Mouse (Mus musculus) left cerebral cortex, postnatal 10 days (tissue): ENCODE results near the gene 1700008O03Rik. TPM values are rescaled to one million over a fixed set of nuclear protein-coding genes. Genes with fewer than 3 reads are reported as not detected.

Experiments
- DNase-seq, 2 experiments: peaks; one replicate each; pipeline ENCODE4 v3.0.0; 2021 to 2022; ENCODE audit warnings: low spot score in 2 of 2, mixed read lengths in 1 of 2; ENCODE audit errors: extremely low spot score in 1 of 2
- intact Hi-C: fragments of 180-260 bp; cut with DNase I; formaldehyde crosslinking; loops from one replicate; pipeline ENCODE4 v1.15.1; 2025
- total RNA-seq, 2 experiments: library from RNA; stranded (reverse); gene quantifications; 2 replicates each; pipeline ENCODE4 v1.2.3; 2021

Gene 1700008O03Rik
- total RNA-seq, 2 experiments from 2014 or later: 2.1 to 2.9 TPM

DNA sequence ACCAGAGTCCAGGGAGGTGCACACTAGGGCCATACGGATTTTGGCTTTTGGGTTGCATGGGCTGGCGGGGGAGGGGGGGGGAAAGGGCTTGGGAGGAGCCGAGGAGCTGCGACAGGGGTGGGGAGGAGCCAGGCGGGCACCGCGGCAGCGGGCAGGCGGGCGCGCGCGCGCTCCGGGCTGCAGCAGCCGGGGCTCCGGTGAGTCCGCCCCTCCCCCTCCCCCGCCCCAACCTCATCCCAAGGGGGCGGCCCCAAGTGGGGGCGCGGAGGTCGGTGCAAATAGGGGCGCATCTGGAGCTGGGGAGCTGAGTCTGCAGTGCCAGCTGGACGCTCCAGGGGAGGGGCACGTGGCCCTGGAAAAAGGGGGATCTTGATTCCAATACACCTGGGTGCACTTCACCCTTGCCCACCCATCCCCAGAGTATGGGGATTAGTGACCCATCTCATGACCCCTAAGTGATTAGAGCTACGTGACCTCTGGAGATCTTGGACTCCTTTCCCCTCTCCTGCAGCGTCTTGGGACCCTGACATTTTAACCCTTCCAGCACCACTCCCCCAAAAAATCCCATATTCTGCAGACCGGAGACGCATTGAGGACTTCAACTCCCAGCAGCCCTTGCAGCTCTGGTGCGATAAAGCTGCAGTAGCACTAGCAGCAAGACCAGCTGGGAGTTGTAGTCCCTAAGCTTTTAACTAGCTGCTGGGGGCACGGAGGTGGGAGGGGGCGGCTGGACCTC is 1.5 kb downstream of the 1700008O03Rik start, which contains the start of gene Syt3:
Gene Syt3 (plus strand): TSS at position 123 of the 736 bp plus-strand sequence.
- intact Hi-C loops: no loop called here

DNA sequence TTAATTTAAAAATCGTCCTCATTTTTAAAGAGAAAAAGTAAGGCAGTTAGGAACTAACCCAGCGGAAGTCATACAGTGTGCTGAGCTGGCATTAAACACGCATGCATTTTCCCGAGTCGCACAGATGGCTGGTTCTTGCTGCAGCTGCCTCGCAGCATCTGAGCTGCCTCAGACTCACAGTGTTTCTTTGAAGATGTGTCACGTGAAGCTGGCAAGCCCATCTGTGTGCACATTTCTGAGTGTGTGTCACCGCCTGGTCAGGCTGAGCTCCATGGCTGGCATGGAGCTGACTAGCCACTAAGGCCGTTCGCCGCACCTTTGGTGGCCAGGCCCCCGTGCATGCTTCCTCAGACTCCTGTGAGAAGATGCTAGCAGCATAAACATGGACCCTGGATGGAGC is 3.1 kb downstream of the 1700008O03Rik start:
- intact Hi-C loops: no loop called here
- DNase-seq: peak; percentile 70 to 84

More for the DNA sequence above, 1.5 kb downstream of the 1700008O03Rik start, which contains the start of gene Syt3:
- DNase-seq: peak; percentile 77 to 82

DNA sequence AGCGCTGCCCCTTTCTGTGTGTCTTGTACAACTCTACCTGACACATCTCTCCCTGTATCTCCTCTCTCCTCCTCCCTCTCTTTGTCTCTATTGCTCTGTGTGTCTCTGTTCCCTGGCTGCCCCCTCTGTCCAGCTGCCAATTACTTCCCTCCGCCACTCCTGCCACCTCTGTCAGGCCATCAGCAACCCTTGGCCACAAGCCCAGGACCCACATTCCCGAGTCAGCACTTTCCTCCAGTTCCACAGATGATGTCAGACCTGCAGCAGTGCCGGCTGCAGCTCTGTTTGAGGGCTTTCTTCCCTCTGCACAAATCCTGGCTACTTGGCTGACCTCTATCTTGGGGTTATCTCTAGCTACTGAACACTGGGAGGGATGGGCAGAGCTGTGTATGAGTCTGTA is 7.3 kb downstream of the 1700008O03Rik start:
- peak in 1 of 2 experiments; percentile 79 for DNase-seq
- intact Hi-C loops: loop anchor here (5.0 to 10.0 kb wide), 2 partner anchors 99 to 177 kb away; partner anchors contain the start of gene Nr1h2

DNA sequence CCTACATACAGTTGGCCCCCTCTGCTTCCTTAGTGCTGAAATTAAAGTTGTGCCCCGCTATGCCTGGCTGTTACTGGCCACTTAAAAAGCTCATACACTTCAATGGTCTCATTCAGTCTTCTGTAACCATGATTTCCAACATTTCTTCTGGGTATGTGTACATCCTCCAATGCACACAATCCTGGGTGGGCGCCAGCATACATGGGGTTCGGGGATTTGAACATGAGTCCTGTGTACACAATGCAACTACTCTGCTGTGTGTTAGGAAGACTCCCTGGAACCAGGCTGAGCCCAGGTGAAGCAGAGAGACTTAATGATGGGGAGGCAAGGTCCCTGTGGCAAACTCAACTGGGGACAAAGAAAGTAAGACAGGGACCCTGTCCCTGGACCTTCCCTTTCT is 9.8 kb downstream of the 1700008O03Rik start:
- no peak for DNase-seq
- intact Hi-C loops: loop anchor here (5.0 to 10.0 kb wide), 2 partner anchors 102 to 179 kb away; partner anchors contain the start of gene Nr1h2

DNA sequence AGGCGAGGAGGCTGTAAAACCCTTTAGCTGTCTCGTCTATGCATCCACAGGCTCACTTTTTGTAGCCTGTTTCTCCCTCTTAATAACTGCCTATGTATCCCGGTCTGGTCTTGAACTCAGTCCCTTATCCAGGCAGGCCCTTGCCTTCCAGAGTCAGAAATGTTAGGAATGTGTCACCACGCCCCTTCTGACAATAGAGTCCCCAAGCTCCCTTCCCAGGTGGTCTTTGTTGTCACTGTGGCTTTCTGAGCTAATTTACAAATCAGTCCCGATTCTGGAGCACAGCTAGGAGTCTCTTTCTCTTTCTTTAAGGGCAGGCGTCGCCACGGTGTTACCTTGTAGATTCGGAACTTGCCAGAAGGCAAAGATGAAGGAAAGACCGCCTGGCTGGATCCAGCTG is 10.4 kb downstream of the 1700008O03Rik start:
- intact Hi-C loops: loop anchor here (5.0 to 10.0 kb wide), 2 partner anchors 102 to 180 kb away; partner anchors contain the start of gene Nr1h2
- no peak for DNase-seq

DNA sequence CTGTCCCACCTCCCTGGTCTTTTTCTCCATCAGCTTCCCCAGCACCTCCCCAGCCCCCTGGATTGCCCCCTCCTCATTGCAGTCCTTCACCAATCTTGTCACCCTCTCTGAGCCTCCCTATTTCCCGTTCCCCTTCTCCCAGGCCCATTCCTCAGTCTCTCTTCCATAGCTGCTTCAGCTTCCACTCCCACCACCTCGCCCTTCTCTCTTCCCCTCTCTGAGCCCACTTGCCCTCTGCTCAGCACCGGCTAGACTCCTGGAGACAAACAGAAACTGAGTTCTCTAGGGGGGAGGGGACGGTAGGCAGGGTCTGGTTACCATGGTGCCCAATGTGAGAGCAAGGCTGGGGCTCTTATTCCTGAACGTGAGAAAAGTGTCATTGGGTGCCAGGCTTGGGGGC is 10.9 kb downstream of the 1700008O03Rik start:
- intact Hi-C loops: loop anchor here (5.0 to 10.0 kb wide), 2 partner anchors 103 to 180 kb away; partner anchors contain the start of gene Nr1h2
- DNase-seq: no peak

DNA sequence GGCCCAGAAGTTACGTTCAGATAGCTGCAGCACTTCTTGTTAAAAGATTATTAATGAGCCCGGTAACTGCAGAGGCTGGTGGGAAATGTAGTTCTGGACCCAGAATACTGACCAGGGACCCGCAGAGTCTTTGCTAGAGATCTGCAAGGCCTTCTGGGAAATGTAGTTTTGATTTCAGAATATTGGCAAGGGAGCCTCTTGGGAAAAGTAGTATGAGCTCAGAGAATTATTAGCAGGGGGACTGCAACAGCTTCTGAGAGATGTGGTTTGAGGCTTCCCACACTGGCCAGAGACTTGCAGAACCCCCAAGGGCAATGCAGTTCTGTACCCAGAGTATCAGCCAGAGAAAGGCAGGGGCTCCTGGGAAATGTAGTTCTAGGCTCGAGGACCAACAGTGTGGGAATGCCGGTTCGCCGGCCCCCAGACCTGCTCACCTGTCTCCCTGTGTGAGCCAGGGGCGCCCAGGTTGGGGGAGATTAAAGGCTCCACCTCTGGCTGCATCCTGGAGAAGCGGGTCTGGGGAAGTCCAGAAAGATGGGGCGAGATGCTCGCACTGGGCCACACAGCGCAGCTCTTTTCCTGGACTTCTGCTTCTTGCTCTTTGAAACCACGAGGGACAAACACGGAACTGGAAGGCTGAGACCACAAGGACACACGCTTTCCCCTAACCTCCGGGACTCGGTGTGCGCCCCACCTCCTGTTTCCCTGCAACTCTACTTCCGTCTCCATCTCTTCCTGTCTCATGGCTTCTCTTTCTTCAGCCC is 11.5 kb downstream of the 1700008O03Rik start:
- intact Hi-C loops: loop anchor here (10.0 kb wide), 1 partner anchor 181 kb away; the partner anchor contains the start of gene Nr1h2
- peak; percentile 80 to 93 for DNase-seq

DNA sequence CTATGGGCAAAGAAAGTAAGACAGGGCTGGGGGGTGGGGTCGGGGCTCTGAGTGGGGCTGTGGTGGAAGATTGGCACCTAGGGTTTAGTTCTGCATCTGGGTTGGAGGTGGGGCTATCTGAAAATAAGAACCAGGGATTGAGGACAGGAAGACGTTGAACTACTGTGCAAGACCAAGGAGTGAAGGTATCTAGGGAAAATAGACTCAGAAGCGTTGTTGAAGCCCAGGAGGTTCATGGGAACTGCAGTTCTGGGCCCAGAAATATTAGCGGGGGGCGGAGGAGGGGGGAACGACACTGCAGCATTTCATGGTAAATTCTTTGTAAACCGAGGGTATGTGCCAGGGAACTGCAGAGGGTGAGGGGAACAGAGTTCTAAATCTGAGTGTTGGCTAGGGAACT is 12.2 kb downstream of the 1700008O03Rik start:
- DNase-seq: no peak
- intact Hi-C loops: loop anchor here (10.0 kb wide), 1 partner anchor 181 kb away; the partner anchor contains the start of gene Nr1h2

DNA sequence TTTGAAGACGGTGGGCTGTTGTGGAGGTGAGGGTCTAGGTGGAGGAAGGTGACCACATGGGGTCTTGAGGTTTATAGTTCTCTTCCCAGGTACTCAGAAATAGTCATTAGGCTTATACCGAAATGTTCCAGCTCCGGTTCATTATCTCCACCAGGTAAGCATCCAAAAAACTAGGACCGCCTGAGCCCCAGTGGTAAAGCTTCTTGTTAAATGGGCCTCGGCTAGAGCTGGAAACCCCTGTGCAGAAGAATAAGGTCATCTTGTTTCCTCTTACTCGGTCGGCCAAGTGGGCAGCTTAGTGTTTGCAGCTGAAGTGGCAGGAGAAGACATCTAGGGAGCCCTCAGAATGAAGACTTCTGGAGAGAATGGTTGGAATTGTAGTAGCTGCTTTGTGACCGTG is 12.9 kb downstream of the 1700008O03Rik start:
- intact Hi-C loops: loop anchor here (10.0 kb wide), 1 partner anchor 182 kb away; the partner anchor contains the start of gene Nr1h2
- DNase-seq: no peak

DNA sequence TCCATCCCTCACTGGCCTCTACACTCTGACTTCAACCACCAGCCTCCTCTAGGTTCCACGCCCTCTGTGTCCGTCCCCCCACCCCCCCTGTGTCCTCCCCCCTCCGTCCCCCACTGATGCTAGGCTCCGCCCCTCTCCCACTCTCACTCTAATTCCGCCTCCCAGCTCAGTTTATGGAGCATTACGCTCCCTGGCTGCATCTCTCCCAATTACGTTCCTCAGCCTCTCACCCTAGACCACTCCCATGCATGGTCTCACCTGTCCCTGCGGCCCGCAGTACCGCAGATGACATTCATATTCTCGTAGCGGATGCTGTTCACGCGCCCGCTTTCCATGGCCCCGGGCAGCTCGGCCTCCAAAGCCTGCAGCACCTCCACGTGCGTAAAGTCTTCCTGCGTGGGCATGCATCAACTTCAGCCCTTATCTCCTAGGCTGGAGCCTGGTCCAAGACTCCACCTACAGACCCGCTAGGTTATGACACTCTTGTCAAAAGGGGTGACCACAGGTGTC is 24.8 kb downstream of the 1700008O03Rik start:
- intact Hi-C loops: no loop called here
- DNase-seq: no peak

DNA sequence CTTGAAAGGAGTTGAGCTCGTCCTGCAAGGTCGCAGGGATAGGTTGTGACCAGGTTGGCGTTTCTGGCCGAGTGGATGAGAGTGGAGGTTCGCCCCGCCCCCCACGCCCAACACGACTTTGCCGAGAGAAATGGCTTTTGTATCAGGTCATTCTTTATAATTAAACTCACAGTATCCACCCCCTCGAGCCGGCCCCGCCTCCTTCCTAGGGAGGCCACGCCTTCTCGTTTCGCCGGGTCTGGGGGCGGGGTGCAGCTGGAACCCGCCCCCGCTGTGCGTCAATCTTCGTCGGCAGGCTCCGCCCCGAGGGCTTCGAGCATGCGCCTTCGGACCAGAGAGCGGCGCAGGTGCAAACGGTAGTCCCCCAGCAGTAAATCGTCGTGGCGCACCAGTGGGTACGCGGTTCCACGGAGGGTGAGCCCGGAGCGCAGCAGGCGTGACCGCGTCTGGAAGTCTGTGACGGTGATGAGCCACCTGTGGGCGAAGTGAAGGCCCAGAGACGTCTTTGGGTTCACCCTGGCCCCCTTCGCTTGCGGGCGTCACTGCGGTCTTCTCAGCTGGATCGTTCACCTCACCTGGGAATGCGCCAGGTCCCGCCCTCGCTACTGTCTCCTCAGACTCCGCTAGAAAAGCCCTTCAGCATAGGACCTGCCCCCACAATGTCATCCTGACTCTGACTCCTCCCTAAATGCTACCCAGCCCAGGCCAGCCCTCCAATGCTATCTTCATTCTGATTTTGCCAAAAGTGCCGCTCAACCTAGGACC is 25.5 kb downstream of the 1700008O03Rik start:
- intact Hi-C loops: no loop called here
- DNase-seq: peak; percentile 91 to 94

DNA sequence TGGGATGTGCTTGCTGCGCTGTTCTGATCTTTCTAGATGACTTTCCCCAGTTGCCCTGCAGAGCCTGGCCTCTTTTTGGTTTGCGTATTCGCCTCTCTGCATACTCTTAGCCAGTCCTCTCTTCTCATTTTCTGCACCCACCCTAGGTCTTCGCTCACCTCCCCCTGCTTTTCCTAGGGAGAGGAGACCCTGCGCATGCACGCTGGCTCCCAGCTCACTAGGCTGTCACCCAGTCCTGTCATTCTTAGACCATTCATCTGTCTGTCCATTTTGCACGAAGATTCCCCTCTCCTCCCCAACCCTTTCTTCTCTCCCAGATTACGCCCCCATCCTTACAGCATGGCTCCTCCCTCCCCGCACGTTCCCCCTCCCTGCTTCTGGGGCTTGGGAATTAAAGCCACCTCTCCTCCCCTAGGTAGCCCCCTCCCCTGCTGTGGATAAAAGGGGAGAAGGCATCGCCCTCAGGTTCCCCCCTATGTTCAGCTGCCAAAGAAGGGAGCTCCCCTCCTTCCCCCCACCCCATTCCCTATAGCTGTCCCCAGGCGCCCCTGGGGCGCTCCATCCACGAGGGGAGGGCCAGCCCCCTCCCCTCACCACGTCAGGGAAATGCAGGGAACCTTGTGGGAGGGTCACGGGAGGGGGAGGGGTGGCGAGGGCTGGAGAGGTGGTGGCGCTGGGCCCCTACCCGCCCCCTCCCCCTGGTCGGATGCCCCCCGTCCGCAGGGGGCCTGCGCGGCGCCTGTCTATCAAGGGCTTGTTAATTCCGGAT is 26.6 kb downstream of the 1700008O03Rik start:
- intact Hi-C loops: no loop called here
- DNase-seq: peak in 1 of 2 experiments; percentile 76

DNA sequence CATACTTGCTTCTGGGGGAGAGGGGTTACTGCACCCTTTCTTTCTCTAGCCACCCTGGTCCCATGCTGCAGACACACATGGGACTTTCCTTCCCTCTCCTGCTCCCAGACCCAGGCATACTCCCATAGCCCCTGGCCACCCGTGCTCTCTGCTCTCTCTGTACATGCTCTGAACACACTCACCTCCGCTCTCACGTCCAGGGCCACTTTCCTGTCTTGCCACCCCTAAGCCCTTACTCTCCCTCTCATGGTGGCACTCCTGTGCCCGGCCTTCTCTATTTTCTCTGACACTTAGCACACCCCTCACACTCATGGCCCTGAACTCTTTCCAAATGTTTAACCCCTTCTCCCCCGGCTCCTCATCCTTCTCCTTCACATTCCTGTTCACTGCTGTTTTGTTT is 27.6 kb downstream of the 1700008O03Rik start:
- intact Hi-C loops: no loop called here
- no peak for DNase-seq

DNA sequence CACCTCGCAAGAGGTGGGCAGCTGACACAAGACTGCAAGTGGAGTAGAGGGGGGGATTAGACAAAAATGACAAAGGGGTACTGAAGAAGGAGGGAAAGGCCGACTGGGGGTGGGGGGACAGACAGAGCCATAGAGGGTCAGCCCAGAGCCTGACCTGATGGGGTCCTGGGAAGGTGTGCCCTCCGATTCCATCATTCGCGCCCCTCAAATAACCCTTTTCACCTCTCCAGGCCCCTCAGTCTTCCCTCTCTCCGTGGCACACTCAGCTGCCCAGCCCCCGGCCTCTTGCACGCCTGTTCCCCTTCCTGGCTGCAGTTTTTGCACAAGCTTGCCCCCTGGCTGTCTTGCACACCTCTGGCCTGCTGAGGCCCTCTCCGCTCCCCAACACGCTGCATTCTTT is 28.1 kb downstream of the 1700008O03Rik start:
- intact Hi-C loops: no loop called here
- peak in 1 of 2 experiments; percentile 47 for DNase-seq

DNA sequence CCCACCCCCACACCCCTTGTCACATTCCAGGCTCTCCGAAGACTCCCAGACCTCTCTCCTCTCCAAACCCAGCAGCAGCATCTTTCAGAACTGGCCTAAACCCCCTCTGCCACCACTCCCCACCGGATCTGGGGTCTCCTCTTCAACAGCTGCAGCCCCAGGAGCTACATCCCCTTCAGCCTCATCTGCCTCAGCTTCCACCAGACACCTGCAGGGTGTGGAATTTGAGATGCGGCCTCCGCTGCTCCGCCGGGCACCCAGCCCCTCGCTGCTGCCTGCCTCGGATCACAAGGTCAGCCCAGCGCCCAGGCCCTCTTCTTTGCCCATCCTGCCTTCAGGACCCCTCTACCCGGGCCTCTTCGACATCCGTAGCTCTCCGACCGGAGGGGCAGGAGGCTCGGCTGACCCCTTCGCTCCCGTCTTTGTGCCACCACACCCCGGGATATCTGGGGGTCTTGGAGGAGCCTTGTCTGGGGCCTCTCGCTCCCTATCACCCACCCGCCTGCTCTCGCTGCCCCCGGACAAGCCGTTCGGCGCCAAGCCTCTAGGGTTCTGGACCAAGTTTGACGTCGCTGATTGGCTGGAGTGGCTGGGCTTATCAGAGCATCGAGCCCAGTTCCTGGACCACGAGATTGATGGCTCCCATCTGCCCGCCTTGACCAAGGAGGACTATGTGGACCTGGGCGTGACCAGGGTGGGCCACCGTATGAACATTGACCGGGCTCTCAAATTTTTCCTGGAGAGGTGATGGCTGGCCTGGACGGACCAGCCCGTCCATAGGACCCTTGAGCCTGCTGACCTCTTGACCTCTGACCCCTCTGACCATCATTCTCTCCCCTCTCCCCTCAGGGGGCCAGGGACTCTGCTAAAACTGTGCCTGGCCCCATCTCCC is 28.8 kb downstream of the 1700008O03Rik start:
- peak in 1 of 2 experiments; percentile 56 for DNase-seq
- intact Hi-C loops: no loop called here

DNA sequence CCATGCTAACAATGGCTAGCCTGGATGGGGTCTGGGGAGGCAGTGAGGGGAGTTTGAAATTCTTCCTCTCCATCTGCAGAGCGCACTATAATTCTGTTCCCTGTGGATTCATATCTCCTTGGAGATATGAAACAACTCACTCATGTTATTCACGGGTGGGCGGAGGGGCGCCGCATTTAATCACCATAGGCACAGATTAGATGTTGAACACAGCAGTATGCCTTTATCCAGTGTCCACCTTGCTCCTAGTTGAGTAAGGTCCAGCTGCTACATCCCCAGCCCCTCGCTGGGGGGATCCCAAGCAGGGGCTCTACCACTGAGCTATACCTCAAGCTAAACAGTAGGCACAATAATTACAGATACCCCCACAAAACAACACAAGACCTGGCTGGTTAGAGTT is 30.2 kb downstream of the 1700008O03Rik start:
- intact Hi-C loops: no loop called here
- no peak for DNase-seq
